Mouse (Mus musculus) erythroblast, adult 5-6 weeks (primary cell): ENCODE results near the gene Gm20388. TPM values are rescaled to one million over a fixed set of nuclear protein-coding genes. Genes with fewer than 3 reads are reported as not detected.

Source experiments
- ATAC-seq: replicated peaks from 2 replicates; pipeline ENCODE4 v1.8.0; 2016; ENCODE audit warnings: moderate number of reproducible peaks, mild to moderate bottlenecking, moderate TSS enrichment, inconsistent platforms; ENCODE audit not compliant: poor library complexity, low FRiP score, severe bottlenecking
- total RNA-seq, 2 experiments: library from RNA; stranded (forward) in 1 of 2; stranded (reverse) in 1 of 2; fragments of 150-400 nt in 1 of 2; fragments of 200-764, 138-1000 nt in 1 of 2; gene quantifications; 2 replicates each; pipeline versions ENCODE4 v1.2.3 to v1.2.4; 2015 to 2017; ENCODE audit warnings: low replicate concordance in 2 of 2

Gene Gm20388
- total RNA-seq, 2 experiments from 2014 or later = 2.9 to 7.8 TPM

DNA sequence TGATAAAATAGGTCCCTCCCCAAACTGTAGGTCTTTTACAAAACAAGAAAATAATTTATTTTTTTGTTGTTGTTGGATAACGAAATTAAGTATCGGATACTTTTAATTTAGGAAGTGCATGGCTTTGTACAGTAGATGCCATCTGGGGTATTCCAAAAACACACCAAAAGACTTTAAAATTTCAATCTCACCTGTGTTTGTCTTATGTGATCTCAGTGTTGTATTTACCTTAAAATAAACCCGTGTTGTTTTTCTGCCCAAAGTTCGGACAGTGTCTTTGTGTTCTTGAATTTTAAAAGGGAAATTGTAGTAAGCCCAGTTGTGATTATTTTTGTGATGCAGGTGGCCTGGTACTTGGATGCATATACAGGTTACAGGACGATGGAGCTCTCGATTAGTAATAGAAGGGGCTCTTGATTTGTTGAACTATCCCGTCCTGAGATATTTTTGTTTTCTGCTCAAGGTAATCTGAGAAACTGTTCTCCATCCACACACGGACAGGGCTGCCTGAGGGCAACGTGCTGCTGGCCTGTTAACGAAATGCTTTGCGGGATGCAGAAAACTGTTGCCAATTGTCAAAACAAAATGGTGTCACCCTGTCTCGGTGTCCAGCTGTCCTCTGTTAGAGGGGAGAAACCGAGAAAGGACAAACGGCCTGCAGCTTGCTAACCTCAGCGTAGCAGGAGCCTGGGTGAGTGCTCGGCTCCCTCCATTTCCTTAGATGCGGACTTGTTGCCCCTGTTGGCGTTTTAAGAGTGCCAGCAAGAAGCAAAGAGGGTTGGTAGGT lies 1208.2 kb downstream of the Gm20388 start:
- no peak for ATAC-seq

DNA sequence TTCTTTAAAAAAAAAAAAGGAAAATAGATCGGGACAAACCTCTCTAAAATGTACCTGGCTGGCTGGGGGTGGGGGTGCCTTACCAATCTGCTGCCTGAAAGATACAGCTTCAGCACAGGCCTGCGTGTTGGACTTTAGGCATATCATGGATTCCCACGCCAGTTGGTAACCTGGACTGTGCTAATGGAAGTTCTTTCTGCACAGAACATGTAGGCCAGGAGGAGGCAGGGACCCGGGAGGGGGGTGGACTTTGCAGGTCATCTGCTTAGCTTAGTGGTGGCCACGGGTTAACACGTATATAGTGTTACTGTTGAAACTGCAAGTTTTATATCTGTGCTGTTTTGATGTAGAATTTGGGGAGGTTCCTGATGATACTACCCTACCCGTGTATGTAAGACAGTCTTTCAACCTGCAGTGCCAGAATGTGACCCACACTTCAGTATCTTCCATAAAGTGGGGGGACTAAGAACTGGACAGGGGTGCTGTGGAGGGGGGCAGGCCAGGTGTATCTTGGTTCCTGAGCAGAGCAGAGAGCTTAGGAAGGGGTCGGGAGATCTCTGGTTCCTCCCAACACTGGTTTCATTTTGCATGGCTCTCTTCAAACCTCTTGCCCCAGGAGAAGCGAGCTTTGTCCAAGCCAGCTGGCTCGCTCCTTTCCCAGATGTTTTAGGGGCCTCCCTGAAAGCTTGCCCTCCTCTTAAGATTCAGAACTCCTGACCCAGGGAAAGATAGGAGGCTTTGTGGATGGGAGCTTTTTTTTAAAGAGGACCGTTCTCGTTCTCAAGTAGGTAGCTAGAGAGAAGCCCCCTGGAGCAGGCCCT lies 1209.2 kb downstream of the Gm20388 start:
- no peak for ATAC-seq

DNA sequence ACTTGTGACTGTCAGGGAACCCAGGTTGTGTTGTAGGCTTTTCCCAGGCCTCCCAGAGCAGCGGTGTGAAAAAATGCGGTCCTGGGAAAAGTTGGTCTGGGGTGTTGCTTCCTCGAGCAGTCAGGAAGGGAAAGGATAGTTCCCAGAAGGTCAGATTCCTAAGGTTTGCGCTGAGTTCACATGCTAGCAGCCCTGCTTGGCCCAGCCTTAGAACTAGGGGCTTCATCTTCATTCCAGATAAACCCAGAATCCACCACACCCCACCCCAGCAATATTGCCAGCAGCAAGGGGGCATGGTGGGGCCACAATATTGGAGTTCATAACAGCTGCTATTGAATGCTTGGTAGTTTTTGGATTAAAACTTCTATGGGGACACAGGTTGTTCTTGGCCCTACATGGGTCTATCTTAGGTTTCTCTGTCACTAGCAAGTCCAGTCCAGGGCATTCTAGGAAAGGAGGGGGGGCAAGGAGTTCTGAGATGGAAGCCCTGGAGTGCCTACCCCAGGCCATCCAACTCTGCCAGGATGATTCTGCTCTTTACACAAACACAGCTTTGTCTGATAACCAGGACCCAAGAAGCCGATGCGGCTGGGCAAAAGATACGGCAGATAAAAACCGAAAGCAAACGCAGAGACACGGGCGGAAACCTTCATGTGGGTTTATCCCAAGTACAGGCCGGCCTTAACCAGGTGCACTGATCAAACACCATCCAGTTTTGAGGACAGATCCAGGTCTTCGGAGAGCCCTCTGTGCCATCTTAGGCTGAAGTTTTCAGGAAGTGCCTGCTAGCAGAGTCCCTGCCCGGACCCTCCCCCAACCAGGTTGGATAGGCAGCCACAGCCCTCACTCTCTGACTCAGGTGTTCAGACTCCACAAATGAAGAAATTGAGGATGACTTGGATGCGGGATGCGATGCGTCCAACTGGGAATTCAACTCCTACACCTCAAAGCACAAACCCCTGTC lies 1210.1 kb downstream of the Gm20388 start:
- ATAC-seq = no peak

DNA sequence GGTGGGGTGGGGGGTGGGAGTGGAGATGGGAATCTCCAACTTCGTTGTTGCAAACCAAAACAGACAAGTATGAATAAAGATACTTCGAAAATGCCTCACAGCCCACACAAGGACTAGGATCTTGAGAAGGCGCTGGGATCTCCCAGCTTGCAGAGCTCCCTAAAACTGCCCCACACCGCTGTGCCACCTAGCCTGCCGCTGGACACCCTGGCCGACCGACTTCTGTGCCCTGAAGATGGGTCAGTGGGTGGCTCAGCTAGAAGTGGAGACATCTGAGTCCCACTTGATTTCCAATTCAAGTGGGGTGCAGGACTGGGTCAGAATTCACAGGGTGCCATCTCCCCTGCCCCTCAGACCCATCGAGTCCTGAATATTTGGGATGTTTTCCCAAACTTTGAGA lies 1211.1 kb downstream of the Gm20388 start:
- no peak for ATAC-seq

DNA sequence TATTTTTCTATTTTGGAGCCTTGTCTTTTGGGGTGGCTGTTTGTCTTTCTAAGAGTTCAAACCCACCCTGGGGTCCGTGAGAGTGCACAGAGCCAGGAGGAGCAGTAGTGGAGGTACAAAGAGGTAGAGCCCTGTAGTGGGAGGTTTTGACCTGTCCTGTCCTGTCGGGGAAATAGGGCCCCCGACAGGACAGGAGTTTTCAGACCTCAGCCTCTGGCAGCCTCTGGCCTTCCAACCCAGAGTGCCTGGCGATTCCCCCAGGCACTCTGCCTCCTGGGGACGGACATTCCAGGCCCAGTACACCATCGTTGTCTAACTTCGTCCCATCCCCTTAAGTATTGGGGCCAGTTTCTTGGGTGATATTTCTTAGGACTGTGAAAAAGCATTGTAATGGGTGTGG lies 1211.7 kb downstream of the Gm20388 start:
- no peak for ATAC-seq

DNA sequence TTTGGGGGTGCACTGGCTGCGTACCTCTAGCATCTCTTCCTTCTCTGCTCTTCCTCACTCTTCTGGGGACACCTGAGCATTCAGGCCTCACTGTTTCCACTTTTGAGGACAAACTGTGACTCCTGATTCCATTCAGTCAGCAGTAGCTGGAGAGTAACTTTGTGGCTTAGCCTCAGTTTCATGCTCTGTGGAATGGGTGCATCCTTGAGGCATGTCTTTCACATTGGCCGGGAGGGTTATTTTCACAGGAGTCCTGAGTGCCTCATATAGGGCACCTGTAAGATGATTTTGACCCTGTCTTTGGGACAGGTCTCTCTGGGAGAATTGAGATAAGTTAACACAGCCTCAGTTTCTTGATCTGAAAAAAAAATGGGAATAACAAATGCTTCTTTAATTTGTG lies 1212.5 kb downstream of the Gm20388 start:
- no peak for ATAC-seq

DNA sequence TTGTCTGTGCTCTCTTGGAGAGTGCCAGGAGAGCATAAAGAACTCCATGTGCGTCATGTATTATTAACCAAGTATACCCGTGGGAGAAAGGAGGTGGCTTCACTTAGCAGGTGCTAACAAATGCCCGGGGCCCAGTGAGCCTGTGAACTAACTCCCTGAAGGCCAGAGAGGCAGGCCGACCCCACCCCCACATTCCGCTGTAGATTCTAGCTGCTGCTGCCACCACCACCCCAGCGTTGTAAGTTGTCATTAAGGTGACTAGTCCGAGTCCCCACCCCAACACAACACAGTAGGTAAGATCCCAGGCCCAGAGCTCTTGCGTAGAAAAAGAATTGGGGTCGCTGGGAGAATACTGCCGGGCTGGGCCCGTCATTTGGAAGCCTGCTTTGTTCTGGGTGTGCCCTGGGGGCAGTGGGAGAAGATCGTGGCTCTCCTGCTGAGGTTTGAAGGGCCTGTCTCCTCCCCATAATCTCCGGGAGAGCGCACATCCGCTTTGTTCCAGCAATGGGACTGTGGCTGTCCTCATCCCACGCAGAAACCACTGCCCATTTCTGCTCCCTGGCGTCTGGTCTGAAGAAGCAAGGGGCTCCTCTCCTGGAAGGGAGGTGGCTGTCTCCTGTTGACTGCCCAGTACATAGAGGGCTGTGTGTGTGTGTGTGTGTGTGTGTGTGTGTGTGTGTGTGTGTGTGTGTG lies 1214.1 kb downstream of the Gm20388 start:
- ATAC-seq = no peak

DNA sequence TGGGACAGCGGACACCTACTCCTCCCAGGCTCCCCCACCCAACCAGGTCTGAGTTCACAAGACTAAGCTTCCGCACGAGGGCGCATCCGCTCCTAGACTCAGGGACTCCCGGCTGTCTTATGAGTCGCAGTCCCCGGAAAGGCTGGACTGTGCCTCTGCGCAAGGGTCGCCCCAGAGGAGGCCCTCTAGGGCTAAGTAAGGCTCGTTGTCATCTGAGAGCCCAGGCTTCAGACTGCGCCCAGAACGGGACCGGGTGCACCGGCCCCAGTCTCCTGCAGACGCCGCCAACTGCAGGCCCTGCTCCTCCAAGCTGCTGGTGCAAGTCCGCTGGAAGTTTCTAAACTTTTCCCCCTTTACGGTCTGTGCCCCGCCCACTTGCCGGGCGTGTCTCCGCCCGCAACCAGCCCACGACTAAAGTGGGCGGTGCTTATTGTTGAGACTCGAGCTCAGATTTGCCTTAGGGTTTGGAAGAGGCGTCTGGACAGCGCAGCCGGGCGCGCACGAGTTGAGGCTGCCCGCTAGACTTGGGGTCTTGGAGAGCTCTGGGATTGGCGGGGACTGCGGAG lies 1214.8 kb downstream of the Gm20388 start:
- ATAC-seq = no peak

DNA sequence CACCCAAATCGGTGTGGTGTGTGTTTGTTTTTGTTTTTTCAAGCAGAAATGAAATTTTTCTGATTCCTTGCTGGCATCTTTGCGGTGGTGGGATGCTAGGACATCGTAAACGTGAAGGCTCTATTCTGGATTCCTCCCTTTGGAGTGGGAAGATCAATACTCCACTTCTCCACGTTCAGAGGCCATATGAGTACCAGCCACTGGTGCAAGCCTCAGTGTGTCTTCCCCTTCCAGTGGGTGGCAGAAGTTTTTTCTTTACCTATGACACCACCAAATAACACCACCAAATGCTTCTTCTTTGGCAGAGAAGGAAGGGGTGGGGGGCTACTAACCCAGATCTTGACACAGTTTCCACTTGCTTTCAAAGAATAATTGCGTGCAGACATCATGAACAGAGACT lies 1215.5 kb downstream of the Gm20388 start:
- no peak for ATAC-seq

DNA sequence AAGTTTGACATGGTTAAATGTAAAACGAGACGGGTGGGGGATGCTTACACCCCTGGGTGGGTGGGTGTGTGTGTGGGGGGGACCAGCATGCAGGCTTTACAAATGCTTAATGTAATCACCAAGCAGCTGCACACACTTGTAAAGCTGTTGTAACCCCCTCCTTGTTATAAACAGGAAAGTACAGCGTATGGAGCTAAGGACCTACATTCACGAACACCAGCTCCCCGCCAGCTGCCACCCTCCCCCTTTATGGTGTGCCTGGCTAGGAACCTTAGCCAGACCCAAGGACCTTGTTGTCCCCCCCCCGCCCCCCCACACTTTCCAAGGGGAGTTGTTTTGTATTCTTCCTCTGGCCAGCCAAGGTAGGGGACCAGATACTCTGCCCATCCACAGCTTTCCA lies 1216.1 kb downstream of the Gm20388 start:
- ATAC-seq = no peak

DNA sequence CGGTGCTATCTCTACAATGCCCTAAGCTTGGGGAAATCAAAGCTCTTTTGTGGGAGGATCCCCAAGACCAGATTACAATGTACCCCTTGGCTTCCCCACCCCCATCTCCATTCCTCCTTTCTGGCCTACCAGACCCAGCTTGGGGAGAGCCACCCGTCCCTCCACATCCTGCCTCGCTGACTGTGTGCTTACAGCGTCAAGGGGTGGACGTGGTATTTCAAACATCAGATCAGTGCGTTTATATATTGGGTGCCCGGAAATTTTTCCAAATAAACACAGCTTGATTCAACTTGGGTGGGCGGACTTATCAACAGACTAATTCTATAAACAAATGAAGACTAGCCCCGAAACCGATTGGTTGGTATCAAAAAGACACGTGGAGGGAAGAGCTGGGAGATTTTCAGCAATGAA lies 1216.7 kb downstream of the Gm20388 start:
- no peak for ATAC-seq

DNA sequence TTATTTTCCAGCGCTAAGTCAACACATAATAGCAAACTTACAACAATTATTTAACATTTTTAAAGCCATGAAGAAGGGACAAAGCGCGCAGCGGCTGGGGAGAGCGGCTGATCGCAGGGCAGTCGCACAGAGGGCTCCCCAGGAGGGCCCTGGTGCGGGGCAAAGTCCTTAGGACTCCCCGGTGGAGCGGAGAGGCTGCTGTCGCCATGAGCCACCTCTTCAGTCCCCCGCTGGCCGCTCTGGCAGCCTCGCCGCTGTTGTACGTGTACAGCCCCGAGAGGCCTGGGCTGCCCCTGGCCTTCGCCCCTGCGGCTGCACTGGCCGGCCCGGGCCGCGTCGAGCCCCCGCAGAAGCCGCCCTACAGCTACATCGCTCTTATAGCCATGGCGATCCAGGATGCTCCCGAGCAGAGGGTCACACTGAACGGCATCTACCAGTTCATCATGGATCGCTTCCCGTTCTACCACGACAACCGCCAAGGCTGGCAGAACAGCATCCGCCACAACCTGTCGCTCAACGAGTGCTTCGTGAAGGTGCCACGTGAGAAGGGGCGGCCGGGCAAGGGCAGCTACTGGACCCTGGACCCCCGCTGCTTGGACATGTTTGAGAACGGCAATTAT lies 1217.2 kb downstream of the Gm20388 start, which contains the start of gene Foxl1:
TSS of gene Foxl1 (plus strand) at position 185 of the 620 bp plus-strand sequence.
- ATAC-seq = no peak

DNA sequence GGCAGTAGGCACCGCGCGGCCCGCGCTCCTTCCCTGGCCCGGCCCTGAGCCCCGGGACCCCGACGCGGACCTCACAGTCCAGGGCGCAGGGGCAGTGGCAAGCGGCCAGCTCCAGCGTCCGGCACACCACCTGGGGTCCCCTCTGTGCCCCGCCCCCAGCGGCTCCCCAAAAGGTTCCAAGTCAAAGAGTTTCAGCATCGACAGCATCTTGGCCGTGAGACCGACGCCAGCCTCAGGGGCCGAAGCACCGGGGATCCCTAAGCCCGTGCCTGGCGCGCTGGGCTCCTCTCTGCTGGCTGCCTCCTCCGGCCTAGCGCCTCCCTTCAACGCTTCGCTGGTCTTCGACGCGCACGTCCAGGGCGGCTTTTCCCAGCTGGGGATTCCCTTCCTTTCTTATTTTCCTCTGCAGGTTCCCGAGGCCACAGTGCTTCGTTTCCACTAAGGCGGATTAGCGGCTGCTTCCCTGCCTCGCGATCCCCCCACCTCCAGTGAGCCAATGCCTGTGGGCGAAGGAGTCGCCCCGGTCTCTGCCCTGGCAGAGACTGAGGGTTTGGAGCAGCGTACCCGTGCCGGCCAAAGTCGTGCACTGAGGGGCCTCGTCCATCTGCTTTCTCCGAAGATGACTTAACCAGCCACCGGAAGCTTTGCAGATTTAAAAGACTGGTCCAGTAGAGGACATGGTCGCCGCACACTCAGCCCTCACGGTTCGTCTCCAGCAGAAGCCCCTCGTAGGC lies 1218.1 kb downstream of the Gm20388 start:
- ATAC-seq = no peak

DNA sequence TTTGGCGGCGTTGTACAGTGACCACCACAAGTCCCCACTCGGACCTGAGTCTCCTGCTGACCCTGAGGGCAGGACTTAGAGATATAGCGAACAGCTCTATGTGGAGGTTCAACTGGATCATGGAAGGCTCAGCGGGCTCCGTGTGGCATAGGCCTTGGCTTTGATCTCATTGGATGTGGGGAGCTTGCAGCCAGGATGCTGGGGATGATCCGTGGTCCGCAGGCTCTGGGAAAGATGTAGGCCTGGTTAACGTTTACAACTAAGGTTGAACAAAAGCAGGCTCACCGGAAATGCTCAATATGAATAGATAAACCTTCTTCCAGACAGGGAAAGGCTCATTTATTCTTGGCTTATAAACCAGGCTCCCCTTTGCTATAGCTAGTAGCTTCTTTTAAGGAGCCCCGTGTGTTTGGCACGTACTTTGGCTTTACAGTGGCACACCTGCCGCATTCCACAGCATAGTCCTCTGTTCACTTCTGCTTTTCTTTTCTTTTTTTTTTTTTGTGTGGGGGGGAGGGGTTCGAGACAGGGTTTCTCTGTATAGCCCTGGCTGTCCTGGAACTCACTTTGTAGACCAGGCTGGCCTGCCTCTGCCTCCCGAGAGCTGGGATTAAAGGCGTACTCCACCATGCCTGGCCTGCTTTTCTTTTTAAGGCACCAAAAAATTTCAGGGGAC lies 1218.8 kb downstream of the Gm20388 start:
- ATAC-seq = no peak

DNA sequence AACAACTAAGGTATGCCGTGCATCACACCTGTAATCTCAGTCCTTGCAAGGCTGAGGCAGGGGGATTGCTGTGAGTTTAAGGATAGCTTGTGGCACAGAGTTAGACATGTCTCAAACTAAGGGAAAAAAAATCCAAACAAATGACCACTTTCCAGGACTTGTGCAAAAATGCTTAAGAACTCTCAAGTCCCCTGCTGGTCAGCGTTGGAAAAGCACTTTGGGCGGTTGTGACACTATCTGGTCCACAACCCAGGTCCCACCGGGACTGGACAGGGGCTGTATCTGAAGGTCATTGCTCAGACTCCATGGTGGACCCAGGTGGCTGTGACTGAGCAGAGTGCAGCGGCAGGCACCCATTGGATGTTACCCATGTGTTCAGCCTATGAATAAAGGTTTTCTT lies 1219.9 kb downstream of the Gm20388 start:
- ATAC-seq = no peak

DNA sequence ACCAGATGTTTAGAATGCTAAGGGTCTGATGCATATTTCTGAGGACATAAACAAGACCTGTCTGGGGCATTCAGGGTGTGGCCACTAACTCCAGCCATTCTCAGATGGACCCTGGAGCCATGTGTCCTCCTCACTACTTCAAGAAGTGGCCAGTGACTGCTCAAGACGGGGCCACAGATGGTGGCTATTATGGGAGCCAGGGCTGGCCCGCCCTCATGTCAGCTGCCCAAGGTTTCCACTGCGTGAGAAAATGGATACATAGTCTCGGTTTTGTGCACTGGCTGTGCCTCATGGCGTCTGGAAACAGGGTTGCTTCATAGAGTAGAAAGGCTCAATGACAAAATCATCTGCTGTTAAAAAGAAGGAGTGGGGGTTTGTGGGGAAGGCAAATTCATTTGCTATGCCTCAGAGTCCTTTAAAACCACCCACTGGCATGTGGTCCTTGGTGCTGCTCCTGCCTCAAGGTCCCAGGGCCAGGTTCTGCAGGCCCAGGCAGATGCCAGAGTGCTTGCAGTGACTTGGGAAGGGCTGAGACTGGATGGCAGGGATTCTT lies 1222.4 kb downstream of the Gm20388 start:
- ATAC-seq = no peak

DNA sequence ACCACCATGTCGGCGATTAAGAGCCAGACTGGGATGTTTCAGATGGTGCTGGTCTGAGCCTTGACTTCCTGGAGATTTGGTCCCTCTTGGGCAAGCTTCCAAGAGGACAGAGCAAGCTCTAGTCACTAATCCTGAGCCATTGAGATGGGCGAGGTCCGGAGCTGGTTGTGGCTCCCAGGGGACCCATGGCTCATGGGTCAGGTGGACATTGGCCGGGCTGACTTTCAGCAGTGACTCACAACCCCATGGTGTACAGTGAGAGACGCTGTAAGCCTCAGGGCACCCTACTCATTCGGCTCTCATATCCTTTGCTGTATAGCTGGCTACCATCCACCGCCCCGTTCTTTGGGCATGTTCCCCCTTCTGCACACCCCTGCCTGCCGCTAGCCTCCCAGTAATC lies 1223.5 kb downstream of the Gm20388 start:
- no peak for ATAC-seq
